Mouse (Mus musculus): Measurements from ENCODE around the gene Axin2.

GRCm38 (mm10) chr11:108959196-108959595 is 39.0 kb downstream of the Axin2 start:
- TF ChIP-seq CTCF (IDR thresholded peaks at IDR 0.05; ENCODE audit: low read depth) (no peak), EP300 (IDR thresholded peaks at IDR 0.05; ENCODE audit: low read depth) (no peak)

Data from liver, postnatal 0 days (tissue).